Mouse (Mus musculus) C2C12 (cell line): ENCODE data around the gene Gna13.

Experiments
- CTCF ChIP-seq: IDR thresholded peaks from one replicate; pipeline ENCODE4 v1.5.1; 2011; ENCODE audit not compliant: control insufficient read depth, insufficient read depth, insufficient read length
- MYOG ChIP-seq: IDR thresholded peaks from one replicate; pipeline ENCODE4 v1.6.1; 2011; ENCODE audit not compliant: control insufficient read depth, insufficient read length; ENCODE audit errors: extremely low read depth
- USF1 ChIP-seq: IDR thresholded peaks from one replicate; pipeline ENCODE4 v1.6.1; 2011; ENCODE audit warnings: low read depth, mild to moderate bottlenecking, control low read depth, moderate library complexity

GRCm38 (mm10) chr11:109391200-109391599, 28.6 kb downstream of the Gna13 start:
- TF ChIP-seq CTCF (no peak), MYOG (no peak), USF1 (no peak)
